Mouse (Mus musculus): ENCODE results near the gene Rimbp3.
"Not testable (repeated sequence)": the region's sequence is repeated elsewhere in the genome, so short reads cannot be mapped to it uniquely, and the experiment has no call there.

Gene Rimbp3

GRCm38 (mm10) chr16:17220127-17220733 is 11.8 kb downstream of the Rimbp3 start:
- DNase-seq, result no peak

GRCm38 (mm10) chr16:17222197-17222596 is 13.8 kb downstream of the Rimbp3 start:
- DNase-seq, result peak; percentile 86

GRCm38 (mm10) chr16:17225584-17225983 is 17.2 kb downstream of the Rimbp3 start:
- no peak for DNase-seq

GRCm38 (mm10) chr16:17226496-17226895 is 18.1 kb downstream of the Rimbp3 start:
- no peak for DNase-seq

- not testable (repeated sequence) for DNase-seq
Measured at GRCm38 (mm10) chr16:17231523-17231922, 23.1 kb downstream of the Rimbp3 start.

- peak; percentile 95 for DNase-seq
Measured at GRCm38 (mm10) chr16:17232794-17233701, 24.6 kb downstream of the Rimbp3 start, which contains the start of gene Hic2. TSS of gene Hic2 (plus strand) at chr16:17233572.

- DNase-seq, result peak; percentile 57
Measured at GRCm38 (mm10) chr16:17233702-17234498, 25.5 kb downstream of the Rimbp3 start.

- DNase-seq, result peak; percentile 55
Measured at GRCm38 (mm10) chr16:17234499-17234895, 26.1 kb downstream of the Rimbp3 start.

GRCm38 (mm10) chr16:17234916-17235665 is 26.7 kb downstream of the Rimbp3 start:
- DNase-seq, result no peak

GRCm38 (mm10) chr16:17237634-17238033 is 29.2 kb downstream of the Rimbp3 start:
- no peak for DNase-seq

- DNase-seq, result no peak
Measured at GRCm38 (mm10) chr16:17239409-17239808, 31.0 kb downstream of the Rimbp3 start.

GRCm38 (mm10) chr16:17243731-17244130 is 35.3 kb downstream of the Rimbp3 start:
- DNase-seq, result no peak

- DNase-seq, result no peak
Measured at GRCm38 (mm10) chr16:17244996-17245395, 36.6 kb downstream of the Rimbp3 start.

GRCm38 (mm10) chr16:17247727-17248126 is 39.3 kb downstream of the Rimbp3 start:
- no peak for DNase-seq

- no peak for DNase-seq
Measured at GRCm38 (mm10) chr16:17249135-17249534, 40.7 kb downstream of the Rimbp3 start.

GRCm38 (mm10) chr16:17251539-17251938 is 43.1 kb downstream of the Rimbp3 start:
- peak; percentile 78 for DNase-seq

- no peak for DNase-seq
Measured at GRCm38 (mm10) chr16:17252086-17252726, 43.8 kb downstream of the Rimbp3 start.

- no peak for DNase-seq
Measured at GRCm38 (mm10) chr16:17252841-17253240, 44.4 kb downstream of the Rimbp3 start.

- no peak for DNase-seq
Measured at GRCm38 (mm10) chr16:17254005-17254597, 45.7 kb downstream of the Rimbp3 start.

- DNase-seq, result no peak
Measured at GRCm38 (mm10) chr16:17255270-17255669, 46.9 kb downstream of the Rimbp3 start.

- no peak for DNase-seq
Measured at GRCm38 (mm10) chr16:17257359-17257821, 49.0 kb downstream of the Rimbp3 start.

Measured in cerebellum, adult 9-11 months (tissue).